Mouse (Mus musculus) retina, adult 2 months (tissue): ENCODE measurements at regions not wholly inside any gene's neighbourhood (a gene's known extent, or its start where the extent isn't known, plus 50 kb on each side); places are given as distances from the start of the nearest gene placed in this dataset.

Source experiments
- DNase-seq: peaks from one replicate; pipeline ENCODE4 v3.0.0-alpha.2; 2012; ENCODE audit warnings: low read depth, low spot score

DNA sequence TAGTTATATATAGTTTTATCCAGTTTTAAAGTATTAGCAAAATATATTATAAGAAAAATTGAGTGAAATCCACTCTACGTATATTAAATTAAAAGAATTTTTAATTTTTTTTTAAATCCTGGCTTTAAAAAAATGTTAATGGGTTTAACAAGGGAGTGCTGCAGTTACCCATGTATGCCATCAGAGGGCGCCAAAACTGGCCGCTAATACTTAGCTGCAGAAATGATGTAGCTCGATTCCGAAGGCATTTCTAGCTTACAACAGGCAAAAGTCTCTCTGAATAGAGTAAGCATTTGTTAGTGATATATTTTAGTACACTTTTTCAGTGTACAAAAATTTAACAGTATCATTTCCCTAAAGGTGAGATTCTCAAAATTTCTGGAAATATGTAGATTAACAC is 73.1 kb downstream of the Olfr444 start:
- DNase-seq: peak; percentile 3
